Mouse (Mus musculus): ENCODE data around the gene Tmem141.

Tmem141 gene

GRCm38 (mm10) chr2:25621229-25622200 is at the start of gene Tmem141:
Gene Tmem141 (minus strand): TSS chr2:25622005.
- DNase-seq (ENCODE audit: low spot score in 2 of 2) = peak; percentile 93 to 94

GRCm38 (mm10) chr2:25666516-25666915 is 44.7 kb upstream of the Tmem141 start:
- no peak for DNase-seq (ENCODE audit: low spot score in 2 of 2)

GRCm38 (mm10) chr2:25664125-25664524 is 42.3 kb upstream of the Tmem141 start:
- DNase-seq (ENCODE audit: low spot score in 2 of 2) = no peak

- peak; percentile 35 to 56 for DNase-seq (ENCODE audit: low spot score in 2 of 2)
These were observed 41.7 kb upstream of the Tmem141 start for GRCm38 (mm10) chr2:25663511-25663910.

- DNase-seq (ENCODE audit: low spot score in 2 of 2) = no peak
These were observed 39.6 kb upstream of the Tmem141 start for GRCm38 (mm10) chr2:25661245-25661970.

GRCm38 (mm10) chr2:25660279-25660678 is 38.5 kb upstream of the Tmem141 start:
- DNase-seq (ENCODE audit: low spot score in 2 of 2) = no peak

GRCm38 (mm10) chr2:25657652-25658051 is 35.8 kb upstream of the Tmem141 start, which contains the start of gene Lcn5:
Gene Lcn5 (plus strand): TSS chr2:25657952.
- no peak for DNase-seq (ENCODE audit: low spot score in 2 of 2)

- DNase-seq (ENCODE audit: low spot score in 2 of 2) = no peak
These were observed 35.4 kb upstream of the Tmem141 start for GRCm38 (mm10) chr2:25657246-25657645.

GRCm38 (mm10) chr2:25656691-25657090 is 34.9 kb upstream of the Tmem141 start:
- DNase-seq (ENCODE audit: low spot score in 2 of 2) = peak; percentile 59 to 62

GRCm38 (mm10) chr2:25654502-25654901 is 32.7 kb upstream of the Tmem141 start:
- no peak for DNase-seq (ENCODE audit: low spot score in 2 of 2)

- no peak for DNase-seq (ENCODE audit: low spot score in 2 of 2)
These were observed 31.1 kb upstream of the Tmem141 start, which contains the start of gene Lcn8 for GRCm38 (mm10) chr2:25652902-25653301. Gene Lcn8 (plus strand): TSS chr2:25653120.

GRCm38 (mm10) chr2:25639890-25640289 is 18.1 kb upstream of the Tmem141 start:
- peak in 1 of 2 experiments; percentile 69 for DNase-seq (ENCODE audit: low spot score in 2 of 2)

GRCm38 (mm10) chr2:25634046-25634445 is 12.2 kb upstream of the Tmem141 start:
- DNase-seq (ENCODE audit: low spot score in 2 of 2) = no peak

- DNase-seq (ENCODE audit: low spot score in 2 of 2) = no peak
These were observed 11.8 kb upstream of the Tmem141 start for GRCm38 (mm10) chr2:25633616-25634015.

- DNase-seq (ENCODE audit: low spot score in 2 of 2) = no peak
These were observed 6.9 kb upstream of the Tmem141 start for GRCm38 (mm10) chr2:25628738-25629137.

- no peak for DNase-seq (ENCODE audit: low spot score in 2 of 2)
These were observed 6.0 kb upstream of the Tmem141 start, which contains the start of gene Fcna for GRCm38 (mm10) chr2:25627811-25628210. Gene Fcna (minus strand): TSS chr2:25628030.

GRCm38 (mm10) chr2:25625986-25626385 is 4.2 kb upstream of the Tmem141 start:
- DNase-seq (ENCODE audit: low spot score in 2 of 2) = no peak

GRCm38 (mm10) chr2:25620852-25621228 is 965 bp downstream of the Tmem141 start:
- DNase-seq (ENCODE audit: low spot score in 2 of 2) = no peak

GRCm38 (mm10) chr2:25620386-25620785 is 1.4 kb downstream of the Tmem141 start:
- no peak for DNase-seq (ENCODE audit: low spot score in 2 of 2)

- DNase-seq (ENCODE audit: low spot score in 2 of 2) = no peak
These were observed 4.2 kb downstream of the Tmem141 start, which contains the start of gene Ccdc183 for GRCm38 (mm10) chr2:25617578-25617977. Gene Ccdc183 (minus strand): TSS chr2:25617678.

GRCm38 (mm10) chr2:25616398-25616797 is 5.4 kb downstream of the Tmem141 start:
- DNase-seq (ENCODE audit: low spot score in 2 of 2) = no peak

- DNase-seq (ENCODE audit: low spot score in 2 of 2) = no peak
These were observed 13.1 kb downstream of the Tmem141 start for GRCm38 (mm10) chr2:25608671-25609070.
